Mouse (Mus musculus) thymus, adult 18-20 months (tissue): ENCODE results near the gene Dapp1.
"Not testable (repeated sequence)": the region's sequence is repeated elsewhere in the genome, so short reads cannot be mapped to it uniquely, and the experiment has no call there.

Source experiments
- DNase-seq, 2 experiments: peaks; one replicate each; pipeline ENCODE4 v3.0.0; 2022; ENCODE audit warnings: mixed read lengths in 2 of 2

Dapp1 gene

DNA sequence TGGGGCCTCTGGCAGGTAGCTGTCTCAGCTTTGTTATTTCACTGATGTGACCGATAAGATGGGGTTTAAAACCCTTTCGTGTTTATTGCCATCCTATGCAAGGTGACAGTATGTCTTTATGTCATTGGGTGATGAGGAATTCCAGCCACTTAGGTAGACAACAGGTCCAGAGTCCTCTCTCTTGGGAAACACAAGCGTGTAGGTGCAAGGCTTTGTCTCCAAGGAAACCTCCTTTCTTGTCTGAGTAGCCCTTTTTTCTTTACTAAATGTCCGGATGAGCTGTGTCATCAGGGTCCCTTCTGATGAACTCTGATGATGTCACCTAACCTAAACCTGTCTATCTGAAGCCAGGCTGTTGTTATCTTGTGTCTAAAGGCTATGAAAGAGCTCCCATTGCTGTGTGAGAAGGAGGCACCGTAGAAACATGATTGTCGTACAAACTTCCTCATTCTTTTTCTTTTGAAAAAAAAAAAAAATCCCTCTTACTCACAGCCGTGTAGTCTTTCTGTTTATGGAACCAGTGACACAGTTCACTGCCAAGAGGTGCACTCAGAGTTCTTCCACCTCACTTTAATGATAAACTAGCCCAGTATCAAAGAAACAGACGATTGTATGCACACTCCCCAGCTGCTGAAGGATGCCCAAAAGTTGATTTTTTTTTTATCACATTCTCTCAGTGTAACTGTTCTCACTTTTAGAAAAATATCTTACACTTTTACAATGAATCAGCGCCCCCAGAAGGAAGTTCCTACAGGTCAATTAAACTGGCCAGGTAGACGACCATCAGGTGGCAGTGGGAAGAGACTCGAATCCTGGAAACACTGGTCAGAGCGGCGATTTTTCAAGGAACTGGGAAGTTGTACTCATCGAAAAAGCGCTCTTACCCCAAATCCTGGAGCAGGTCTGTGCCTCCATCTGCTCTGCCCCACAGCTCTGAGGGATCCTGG is 637 bp downstream of the Dapp1 start:
- no peak for DNase-seq

DNA sequence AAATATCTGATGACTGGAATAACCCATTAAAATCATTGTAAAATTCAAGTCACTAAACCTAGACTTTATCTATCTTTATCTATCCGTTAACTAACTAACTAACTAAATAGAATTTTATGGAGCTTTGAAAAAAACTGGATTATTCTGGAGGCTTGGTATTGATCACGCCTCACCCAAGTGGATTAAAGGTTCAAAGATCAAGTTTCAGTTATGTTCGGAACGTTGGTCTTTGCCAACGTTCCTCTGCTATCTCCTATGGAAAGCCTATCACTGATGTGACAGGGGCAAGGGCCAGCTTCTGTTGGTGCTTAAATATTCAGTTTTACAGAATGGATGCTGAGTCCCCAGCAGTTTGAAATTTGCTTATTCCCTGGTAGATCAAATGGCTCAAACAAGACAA is 3.1 kb downstream of the Dapp1 start:
- DNase-seq = no peak

DNA sequence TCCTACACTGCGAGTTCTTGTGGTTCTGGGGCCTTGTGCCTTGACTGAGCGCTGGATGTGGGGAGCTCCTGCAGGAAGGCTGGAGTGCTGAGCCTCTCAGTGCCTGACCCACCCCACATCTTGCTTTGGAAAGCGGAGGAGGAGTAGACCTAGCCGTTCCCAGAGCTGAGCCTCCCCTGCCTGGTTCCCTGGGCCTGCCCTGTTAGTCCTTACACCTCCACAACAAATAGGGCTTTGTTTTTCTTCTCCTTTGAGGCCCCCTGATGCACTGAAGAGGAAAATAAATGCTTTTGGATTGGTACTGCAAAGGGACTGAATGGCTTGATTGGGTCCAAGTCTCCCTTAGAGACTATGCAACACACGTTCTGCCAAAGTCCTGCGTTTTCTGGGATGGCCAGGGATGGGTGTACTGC is 3.7 kb downstream of the Dapp1 start:
- no peak for DNase-seq

DNA sequence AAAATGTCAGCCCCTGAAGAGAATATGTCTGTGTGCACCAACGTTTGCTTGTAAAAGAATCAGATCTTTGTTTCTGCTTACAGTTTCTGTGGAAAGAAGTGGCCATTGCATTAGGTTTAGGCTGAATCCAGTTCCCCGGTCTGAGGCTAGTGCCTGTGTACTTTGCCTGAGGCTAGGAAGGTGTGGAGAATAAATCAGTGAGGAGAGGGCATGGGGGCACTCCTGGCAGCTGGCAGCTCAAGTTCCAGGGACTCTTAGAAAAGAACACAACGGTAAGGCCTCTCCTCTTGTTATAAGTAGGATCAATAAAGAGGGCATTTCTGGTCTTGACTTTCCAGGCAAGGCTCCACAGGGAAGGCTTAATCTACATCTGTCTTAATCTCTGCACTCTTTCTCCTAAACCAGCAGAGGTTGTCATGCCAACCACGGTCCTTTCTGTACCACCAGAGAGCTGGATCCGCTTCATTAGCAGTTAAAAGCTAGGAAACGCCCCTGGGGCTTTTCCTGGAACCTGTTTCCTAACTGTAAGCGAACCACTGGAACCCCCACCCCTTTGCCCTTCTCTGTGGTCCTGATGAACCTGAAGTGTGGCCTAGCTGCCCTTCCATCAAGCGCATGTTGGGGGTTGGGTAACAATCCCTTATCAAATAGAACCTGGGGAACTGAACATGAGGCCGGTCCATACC is 4.3 kb downstream of the Dapp1 start:
- DNase-seq = no peak

DNA sequence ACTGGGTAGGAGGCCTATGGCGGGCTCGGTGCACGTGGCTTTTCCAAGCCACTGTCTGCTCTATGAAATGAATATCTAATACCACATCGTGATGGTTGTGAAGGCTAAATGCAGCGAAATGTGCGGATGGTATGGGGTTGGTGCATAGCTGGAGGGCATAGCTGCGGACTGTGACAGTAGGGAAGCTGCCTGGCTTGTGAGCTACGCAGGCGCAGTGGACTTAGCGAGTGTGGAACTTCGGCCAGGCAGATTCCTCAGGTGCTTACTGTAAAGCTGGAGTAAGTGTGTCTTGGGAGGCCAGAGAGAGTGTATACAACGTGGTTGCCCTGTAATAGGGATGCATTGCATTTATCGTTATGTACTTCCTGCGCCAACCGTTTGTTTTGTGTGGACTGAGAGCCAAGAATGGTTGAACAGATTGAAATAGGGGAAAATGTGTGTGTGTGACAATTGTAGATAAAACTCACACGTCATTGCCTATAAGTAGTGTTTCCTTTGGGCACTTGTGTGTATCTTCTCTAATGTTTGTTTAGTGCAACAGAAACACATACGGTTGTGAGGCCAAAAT is 5.4 kb downstream of the Dapp1 start:
- DNase-seq = no peak

DNA sequence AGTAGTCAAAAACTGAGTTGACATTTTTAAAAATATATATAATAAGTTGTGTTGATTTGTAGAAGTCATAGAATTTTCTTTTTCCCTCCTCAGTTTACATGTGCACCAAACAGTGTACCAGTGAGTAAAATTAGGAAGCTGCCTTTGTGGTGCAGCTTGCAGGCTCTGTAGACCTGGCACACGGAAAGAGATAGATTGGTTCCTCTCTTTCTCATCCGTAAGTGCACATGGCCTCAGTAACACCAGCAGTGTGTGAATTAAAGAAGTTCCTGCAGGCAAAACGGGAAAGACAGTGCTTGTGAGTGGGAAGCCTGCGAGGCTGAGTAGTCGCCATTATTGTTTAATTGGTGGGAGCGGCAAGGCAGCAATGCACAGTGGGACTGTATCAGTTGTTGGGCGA is 5.9 kb downstream of the Dapp1 start:
- DNase-seq = no peak

DNA sequence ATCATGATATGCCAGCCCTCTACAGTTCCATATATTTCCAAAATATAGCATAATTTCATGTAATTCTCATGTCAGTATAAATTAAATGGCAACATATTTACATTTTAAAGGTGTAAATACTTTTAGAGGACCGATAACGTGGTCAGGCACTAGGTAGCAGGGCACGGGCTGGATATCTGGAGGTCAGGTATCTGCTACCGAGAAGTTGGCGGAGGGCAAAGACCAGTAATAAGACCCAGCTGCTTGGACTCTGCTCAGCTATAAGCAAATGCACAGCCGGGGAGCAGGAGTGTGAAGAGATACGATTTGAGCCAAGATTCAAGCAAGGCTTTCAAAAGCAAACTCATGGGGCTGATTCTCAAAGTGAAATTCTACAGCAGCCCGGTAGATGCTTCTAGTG is 7.0 kb downstream of the Dapp1 start:
- DNase-seq = no peak

DNA sequence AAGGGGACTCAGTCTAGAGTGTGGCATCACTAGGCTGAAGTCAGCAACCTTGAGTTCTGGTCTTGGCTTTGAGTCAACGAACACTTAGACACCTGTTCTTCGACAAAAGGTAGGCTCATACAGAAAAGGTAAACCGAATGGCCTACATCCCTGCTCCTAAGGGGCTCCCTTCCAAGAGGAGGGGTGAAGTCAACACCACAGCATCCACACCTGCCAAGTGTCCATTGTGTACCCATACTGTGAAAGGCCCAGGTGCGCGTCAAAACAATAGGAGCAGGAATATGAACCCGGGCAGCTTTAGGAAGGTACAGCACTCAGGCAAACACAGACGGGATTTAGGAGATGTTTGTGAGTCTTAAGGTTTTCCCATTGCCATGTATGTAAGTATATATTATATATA is 8.4 kb downstream of the Dapp1 start:
- no peak for DNase-seq

DNA sequence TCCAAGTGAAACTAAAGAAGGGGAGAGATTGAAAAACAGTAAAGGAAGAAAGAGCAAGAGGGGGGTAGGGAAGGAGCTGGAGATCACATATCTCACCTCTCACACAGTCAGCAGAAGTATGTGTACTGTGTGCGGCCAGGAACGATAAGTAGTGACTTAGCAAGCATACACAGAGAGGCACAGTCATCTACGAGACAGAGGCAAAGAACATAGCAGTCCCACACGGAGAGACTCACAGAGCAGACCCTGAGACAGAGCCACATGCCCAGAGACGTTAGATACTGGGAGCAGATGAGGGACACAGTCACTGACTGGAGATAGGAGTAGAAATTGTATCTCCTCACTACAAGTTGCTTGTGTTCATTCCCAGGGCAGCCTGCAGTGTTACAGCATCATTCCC is 9.1 kb downstream of the Dapp1 start:
- DNase-seq = no peak

DNA sequence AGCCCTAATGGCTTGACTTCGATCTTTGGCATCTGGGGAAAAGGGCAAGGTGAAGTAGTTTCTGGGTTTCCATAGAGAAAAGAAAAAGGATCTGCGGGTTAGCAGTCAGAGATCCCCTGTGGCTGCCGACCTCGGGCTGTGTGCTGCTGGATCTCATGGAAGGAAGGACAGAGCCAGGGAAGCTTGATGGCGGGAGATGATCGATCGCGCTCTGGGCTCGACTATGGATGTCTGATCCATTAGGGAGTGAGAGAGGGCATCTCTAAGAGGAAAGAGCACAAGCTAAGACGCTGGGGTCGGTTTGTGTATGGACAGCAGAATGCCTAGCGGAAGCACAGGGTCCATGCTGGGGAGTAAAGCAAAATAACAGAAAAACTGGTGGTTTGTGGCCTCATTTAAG is 11.4 kb downstream of the Dapp1 start:
- no peak for DNase-seq

DNA sequence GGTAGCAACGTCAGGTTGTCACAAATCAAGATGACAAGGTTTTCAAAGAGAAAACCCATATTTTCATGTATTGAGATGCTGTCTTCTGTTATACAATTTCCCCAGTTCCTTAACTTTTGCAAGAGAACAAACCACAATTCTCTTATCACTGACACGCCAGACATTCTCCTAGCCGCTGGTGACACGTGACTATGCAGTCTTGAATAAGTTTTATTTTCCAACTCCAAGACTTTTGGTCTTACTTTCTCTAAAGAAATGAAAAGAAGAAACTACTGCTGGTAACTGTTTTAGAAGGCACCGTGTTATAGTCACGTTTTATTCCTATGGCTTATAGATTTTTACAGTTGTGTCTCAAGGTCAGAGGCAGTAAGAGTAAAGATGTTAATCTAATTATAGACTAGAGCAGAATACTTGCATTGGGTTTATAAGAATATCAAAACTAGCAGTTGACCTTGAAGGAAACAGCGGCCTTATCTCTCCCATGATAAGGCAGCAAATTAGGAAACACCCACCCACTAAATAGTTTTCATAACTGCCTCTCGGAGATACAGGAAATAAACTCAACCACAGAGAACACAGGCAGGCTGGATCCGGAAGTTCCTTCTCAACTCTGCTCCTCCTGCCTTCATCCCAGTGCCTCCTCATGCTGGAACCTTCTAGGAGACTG is 12.4 kb downstream of the Dapp1 start:
- DNase-seq = no peak

DNA sequence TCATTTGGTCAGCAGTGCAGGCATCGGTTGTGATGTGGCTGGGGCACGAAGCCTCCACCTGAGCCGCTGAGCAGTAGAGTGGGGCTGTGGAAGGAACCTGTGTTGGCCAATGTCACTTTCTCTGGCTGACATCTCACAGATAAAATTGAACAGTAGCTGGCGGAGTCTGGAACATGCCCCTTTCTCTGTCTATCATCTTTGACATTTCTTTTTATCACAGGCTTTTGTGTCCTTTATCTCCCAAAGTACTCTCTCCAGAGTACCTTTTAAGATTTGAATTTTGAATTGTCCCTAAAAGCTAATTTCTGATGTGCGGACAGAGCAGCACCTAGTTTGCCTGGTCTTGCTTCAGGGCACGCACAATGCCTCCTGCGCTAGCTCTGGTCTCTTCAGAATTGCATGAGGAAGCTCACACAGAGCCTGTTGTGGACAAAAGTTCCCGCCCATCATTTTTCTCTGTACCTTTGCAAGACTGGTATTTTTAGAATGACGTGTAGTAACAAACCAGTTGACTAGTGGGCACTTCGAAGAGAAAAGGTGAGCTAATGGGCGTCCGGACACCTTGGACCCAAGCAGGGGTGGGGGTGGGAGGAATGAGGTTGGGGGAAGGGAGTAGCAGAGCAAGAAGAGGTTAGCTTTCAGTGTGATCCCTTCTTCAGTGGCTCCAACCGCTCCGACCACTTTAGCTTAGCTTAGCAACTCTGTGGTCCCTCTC is 13.1 kb downstream of the Dapp1 start:
- DNase-seq = no peak

DNA sequence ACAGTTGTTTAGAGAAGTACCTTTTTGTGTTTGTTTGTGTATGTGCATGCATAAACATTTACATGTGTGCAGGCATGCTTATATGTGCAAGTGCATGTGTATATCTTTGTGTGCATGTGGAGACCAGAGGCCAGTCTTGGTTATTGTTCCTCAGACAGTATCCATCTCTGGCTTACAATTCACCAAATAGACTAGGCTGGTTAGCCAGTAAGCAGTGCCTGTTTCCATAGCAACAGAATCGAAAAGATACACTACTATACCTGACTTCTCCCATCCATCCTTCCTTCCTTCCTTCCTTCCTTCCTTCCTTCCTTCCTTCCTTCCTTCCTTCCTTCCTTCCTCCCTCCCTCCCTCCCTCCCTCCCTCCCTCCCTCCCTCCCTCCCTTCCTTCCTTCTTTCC is 17.3 kb downstream of the Dapp1 start:
- not testable (repeated sequence) for DNase-seq

DNA sequence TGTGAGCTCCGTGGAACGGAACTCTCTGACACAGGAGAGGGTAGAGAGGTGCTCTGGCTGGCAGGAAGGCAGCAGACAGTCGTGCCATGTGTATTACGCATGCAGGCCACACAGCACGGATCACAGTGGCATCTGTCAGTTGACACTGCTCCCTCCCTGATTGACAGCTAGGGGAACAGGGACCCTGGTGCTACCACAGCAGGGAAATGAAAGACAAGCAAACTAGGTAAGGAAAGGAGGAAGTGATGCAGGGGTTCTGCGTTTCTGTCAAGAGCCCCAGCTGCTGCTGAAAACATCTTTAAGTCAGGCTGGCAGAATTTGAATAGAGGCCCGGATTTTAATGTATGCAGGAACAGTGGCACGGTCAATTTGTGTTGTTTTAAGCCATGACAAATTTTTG is 17.8 kb downstream of the Dapp1 start:
- no peak for DNase-seq

DNA sequence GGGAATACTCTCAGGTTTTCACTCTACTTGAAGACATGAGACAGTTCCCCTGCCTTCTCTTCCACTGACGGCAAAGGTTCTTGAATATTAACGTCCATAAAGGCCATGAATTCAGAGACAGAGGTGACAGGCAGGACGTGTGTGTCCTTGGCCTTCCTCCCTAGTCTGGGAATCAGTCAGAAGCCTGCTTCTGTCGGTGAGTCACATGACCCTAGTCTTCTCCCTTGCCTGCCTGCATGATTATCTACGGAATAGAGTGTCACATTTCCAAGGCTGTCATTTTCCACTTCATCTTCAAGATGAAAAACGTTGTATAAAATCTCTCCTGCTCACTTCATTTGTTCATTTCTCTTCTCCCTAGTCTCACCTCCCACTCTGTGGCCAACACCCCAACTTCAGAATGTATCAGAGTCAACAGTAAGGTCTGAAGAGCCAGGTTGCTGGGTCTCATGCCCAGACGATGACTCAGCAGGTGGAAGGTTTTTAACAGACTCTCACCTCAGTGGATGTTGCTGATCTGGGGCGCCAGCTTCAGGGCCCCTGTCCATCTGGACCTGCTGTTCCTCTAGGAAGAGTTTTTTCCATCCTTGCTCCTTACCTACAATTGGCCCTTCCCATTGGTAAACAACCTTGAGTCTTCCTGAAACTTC is 19.5 kb downstream of the Dapp1 start:
- DNase-seq = no peak

DNA sequence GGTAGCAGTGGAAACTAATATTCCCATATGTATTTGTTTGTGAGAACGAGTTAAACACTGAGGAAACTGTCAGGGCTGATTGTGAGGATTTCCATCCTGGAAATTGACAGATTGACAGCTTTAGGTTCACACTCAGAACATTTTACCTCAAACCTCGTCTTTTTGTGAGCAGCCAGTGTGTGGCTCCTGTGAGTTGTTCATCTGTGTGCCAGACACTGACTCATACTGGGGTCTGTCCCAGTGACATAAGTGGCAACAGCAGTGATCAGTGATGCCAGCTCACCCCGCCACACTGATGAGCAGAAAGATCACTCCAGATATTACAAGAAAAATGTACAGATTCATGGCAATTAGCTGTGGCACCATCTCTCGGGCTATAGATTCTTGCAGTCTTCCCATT is 21.9 kb downstream of the Dapp1 start:
- no peak for DNase-seq

DNA sequence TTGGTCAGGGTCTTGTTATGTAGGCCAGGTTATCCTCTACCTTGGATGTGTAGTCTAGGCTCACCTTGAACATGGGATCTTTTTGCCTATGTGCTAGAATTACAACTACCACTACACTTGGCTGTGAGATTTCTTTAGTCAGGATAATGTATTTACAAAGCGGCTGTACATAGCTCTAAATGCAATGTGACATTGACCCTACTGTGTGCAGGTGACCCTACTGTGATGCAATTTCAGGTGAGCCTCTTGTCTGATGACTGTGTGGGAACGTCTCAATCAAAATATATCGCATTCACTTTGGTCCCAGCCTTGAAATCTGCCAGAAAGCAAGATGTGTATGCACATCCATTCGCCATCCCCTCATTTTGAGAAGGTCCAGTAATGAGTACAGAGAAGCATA is 23.0 kb downstream of the Dapp1 start:
- DNase-seq = no peak

DNA sequence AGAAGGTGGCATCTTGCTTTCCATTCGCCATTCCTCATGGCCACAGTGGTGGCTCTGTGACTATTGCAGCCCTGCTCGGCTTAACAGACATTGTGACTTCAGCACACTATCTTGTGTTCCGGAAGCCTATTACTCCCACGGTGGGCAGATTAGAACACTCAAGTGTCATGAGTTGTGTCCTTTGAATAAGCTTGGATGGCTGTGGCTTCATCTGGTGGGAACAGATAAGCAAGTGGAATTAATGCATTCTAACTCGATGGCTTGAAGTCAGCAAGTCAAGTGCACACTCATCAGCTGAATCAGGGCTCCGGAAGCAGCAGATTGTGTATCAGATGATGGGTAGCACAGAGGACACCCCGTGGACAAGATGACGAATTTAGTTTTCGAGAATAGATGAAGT is 23.5 kb downstream of the Dapp1 start:
- no peak for DNase-seq

DNA sequence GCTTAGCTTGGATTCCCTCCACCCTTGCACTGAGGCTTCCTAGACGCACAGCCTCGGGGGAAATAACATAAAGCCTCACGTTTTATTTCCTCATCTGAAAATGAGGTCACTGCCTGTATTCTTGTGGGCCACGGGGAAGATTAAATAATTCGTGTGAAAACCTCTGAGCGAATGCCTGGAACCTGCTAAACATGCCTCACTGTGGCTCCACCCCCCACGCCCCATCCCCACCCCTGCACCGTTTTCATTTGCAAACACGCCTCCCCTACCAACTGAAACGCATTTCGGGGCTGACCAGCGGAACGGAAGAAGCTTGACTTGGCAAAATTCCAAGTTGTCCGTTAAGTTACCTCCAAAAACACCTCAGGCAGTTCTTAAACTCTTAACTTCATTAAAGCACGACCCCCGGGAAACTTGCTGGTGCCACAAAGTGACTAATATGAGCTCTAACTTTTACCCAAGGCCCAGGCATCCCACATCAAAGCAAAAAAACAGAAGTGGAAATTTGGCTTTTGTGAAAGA is 25.7 kb downstream of the Dapp1 start:
- no peak for DNase-seq

DNA sequence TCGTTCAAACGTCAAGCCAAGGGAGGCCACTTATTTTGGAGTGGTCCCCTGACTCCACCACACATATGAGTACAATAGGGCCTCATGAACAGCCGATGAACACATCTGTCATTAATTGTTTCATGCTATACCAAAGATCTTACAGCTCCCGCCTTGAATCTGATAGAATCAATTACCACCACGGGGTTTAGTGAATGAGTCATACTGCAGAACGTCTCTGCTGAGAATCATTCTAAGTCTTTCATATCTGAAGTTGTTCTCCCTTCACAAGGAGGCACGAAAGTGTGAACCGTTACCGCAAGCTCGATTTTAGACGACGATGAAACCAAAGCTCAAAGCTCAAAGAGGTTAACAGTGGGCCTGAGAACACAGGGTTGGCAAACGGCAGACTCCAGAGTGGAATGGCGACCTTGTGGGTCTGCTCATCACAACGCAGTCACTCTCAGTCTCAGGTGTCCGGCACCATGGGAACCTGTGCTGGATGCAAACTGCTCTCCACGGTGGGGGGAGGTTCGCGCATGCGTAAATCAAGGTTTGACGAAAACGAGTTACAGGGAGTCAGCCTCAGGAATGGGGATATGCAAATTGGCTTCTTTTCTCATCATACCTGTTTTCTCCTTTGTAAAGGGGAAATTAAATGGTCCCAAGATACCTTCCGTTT is 27.0 kb downstream of the Dapp1 start:
- DNase-seq = no peak
